Mouse (Mus musculus): ENCODE measurements around the gene Gpr139.

Gene Gpr139

DNA sequence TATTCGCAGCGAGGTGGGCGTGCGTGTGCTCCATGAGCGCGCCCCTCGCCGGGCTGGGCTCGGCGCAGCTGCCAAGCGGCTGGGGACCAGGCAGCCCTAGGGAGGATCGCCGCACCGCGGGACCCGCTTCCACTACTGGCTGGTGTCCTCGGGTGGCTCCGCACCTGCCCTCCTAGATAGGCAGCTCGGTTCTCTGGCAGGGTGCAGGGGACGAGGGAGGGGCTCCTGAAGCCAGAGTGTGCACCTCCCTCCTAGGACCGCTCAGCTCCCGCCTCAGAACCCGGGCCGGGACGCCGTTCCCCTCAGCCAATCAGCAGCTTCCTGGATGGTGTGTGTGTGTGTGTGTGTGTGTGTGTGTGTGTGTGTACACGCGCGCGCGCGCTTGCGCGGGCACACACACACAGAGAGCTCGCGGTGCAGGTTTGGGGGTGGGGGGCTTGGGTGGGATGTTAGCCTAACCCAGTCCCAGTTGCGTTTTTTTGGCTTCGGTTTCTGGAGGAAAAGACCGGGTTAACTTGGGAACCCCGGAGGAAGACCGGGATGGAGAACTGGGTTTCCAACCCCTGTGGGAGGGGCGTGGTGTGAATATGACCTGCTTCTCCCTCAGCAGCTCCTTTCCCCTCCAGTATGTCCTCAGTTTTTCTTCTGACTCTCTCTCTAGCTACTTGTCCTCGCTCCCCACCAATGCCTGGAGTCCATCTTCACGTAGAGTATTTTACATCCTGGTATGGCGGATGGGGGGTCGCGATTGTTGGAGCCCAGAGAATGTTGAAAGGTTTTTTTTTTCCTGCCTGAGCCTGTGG is at the start of gene Gpr139:
Gene Gpr139, minus strand, starts transcription at position 263 of the 803 bp plus-strand sequence.
- peak; percentile 80 for DNase-seq

DNA sequence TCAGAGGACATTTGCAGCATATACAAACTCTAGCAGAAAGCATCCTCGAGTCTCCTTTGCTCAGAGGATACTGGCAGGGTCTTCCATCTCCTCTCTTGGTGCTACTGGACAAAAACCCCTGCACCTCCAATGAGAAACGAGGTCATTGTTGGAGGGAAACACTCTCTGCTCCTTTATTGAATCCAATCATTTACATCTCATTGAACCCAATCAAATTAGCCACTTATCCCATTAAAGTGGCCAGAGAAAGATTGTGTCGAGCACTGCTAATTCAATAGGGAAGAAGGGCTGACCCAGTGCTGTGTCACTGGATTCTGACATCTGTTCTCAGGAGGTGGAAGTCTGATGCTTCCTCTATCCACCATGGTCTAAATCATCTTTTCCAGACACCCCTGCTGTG is 46.6 kb upstream of the Gpr139 start:
- DNase-seq = no peak

DNA sequence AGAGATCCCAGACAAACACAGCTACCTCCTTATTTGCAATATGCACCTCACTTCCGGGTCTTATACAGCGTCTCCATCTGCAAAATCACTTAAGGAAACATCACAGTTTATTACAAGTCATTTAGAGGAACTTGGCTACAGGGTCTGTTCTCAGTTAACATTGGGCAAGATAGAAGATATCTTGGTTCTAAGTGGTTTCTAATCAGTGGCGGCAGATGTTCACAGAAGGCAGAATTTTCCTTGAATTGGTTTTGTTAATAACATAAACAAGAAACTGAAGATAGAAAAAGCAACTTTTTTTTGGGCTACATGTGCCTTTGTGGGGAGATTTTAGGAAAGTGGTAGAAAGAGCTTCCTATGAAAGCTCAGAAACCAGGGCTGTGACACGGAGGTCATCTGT is 38.3 kb upstream of the Gpr139 start:
- no peak for DNase-seq

DNA sequence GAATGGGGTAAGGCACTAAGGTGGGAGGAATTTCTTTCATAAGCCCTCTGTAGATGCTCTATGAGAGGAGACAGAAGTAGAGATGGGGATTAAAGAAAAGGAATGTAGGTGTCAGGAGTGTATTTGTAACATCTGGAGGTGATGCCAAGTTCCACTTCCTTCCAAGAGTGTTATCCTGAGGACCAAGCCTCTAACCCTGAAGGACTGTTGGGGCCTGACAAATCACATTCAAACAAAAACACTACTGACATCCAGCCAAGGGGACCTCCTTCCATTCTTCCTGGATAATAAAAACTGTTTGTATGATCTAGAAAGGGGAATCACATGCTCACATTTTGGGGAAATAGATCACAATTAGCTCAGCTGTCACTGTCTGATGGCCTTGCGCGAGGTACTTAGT is 34.7 kb upstream of the Gpr139 start:
- DNase-seq = no peak

DNA sequence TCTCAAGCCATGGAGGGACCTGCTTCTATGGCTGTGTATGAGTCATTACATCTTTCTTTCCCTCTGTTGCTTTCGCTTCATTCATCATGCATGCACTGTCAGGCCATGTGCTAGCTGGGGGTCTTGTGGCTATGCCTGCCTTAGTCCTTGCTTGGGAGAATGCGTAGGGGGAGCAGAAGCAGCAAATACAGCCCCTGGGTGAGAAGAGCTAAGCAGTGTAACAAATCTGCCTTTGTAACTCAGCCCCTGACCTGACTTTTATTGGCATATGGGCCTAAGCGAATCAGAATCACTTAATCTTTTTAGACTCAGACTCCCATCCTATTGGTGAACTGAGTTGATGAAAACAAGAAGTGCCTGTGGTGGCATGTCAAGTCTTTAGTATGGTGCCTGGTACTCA is 22.8 kb upstream of the Gpr139 start:
- no peak for DNase-seq

DNA sequence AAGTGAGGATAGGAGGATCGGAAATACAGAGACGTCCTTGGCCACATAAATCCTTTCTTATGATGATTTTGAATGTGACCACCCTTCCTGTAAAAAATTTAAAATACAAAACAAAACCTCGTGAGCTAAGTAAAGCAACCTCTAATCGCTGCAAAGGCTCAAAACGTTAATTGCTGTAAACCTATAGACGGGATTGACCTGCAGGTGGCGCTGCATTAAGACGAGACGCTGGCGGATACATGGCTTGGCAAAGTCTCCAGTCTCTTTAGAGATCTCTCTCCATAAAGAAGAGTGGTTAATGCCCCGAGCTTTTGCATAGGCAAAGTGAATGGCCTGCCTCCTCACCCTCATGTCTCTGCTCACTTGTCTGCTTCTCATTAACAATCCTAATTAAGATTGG is 2.0 kb upstream of the Gpr139 start:
- peak; percentile 90 for DNase-seq

DNA sequence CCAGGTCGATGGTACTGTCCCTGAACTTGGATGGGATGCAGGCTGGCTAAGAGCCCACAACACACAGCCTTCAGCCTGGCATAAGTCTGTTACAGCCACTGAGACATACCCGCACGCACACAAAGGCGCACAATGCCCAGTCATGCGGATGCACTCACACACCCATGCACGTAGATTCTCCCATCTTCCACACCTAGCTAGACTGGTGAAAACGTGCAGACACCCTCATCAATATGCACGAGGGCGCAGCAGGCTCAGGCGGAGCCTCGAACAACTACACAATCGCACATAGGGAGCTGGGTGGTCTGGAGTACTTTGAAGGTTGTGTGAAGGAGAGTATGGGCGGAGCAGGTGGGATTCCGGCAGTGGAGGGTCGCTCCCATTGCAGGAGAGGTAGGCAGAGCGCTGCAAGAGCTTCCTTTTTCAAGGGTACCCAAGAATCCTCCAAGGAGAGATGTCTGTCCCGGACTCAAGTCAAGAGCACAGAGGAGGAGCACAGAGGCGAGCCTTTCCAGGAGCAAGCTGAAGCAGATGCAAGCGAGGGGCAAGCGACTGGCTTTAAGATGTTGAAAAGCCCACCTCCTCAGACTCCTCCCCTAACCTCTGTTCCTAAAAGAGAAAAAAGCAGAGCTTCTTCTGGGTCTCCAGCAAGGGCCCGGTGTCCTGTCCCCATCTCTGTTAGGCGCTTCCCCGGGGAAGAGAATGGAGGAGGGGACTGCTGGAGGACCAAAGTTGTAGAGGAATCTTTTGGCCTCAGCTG is 958 bp upstream of the Gpr139 start:
- peak; percentile 40 for DNase-seq

DNA sequence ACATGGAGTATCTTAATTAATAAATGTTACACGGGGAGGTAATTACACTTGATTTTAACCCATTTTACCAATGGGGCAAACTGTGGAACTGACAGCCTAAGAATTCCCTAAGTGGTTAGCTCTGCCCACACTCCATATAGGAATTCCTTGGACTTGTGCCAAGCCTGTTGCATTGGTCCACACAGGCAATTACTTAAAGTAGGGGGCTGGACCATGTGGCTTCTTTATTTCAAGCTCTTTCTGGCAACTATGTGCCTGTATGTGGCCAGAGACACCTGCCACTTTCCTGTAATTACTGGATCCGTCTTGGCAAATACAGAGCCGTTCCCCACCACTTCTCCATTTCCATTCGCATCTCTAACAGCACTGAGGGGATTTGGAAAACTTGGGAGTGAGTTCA is 3.4 kb downstream of the Gpr139 start:
- DNase-seq = no peak

DNA sequence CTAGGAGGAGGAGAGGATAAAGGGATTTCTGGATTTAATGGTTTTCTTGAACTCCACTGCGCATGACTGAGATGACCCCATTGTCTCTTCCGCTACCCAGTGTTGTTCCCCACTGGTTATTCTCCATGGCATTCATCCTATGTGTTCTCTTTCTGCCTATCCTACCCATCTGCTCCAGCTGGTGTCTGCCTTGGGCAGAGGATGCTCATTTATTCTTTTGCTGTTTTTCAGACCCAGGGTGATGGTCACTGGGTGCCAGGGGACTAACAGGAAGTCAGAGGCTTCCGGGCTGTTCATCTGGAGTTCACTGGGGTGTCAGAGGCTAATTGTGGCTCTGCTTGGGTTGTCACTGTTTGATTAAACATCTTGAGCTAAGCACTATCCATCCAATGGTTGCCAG is 24.4 kb downstream of the Gpr139 start:
- no peak for DNase-seq

DNA sequence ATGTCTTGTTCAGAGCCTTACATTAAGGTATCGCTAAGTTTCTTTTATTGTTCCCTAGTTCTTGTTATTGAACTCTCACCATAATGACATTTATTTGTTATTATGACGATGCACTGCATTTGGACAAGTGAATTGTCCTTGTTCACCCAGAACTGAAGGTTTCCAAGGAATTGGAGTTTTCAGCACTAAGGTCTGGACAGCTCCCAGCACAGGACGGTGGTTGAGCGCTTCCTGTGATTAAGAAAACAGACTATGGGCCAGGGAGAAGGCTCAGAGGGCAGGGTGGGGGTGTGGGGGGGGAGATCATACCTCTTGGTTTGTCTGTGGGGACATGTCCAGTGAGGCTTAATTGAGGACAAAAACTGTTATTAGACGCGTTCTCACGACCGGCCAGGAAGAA is 72.6 kb downstream of the Gpr139 start:
- DNase-seq = peak; percentile 2

DNA sequence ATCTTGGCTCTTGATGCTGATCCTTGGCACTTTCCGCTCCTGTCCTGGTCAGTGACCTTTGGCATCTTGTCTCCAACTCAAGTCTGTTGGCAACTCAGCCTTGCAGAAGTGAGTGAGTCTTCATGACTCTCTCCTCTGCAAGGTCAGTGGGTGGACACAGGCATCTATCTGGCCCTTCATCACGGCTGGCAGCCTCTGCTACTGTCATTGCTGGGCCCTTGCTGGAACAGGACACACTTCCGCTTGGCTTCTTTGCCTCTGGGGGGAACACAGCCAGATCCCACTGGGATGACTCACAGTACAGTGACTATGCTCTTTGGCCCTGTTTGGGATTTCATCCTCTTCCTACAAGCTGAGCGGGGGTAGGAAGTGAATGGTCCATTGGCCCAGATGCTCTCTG is 78.5 kb downstream of the Gpr139 start:
- no peak for DNase-seq

DNA sequence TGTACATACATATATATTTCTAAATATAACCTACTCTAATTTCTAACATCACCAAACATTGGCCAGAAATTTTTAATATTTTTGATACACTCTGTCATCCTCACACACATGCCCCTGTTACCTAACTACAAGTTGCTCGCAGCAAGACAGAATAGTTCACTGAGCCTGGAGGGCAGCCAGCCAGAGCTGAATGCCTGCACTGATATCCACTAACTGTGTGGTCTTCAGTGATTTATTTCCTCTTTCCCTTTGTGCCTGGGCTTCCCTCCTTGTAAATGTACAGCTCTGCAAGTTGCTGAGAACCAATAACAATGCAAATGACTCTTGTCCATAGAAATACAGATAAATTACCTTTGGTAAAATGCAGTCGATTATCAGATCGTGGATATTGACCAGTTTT is 87.8 kb downstream of the Gpr139 start:
- DNase-seq = no peak

Measured in right cerebral cortex, postnatal 4 days (tissue).